Mouse (Mus musculus): ENCODE results near the gene Cdc42ep1. TPM values are rescaled to one million over a fixed set of nuclear protein-coding genes. Genes with fewer than 3 reads are reported as not detected.

The Cdc42ep1 gene
- polyA plus RNA-seq, 1 experiment from 2014 or later = 19.2 TPM

- peak overlapping the region; percentile 59 for H3K27ac ChIP-seq
- DNase-seq (ENCODE audit: low spot score) = no peak
- WGBS = 71% methylated on average over 6 of the region's 6 CpGs
- peaks cover 24% of the 10 kb centered on the region for H3K4me1 ChIP-seq (replicated peaks)
- H3K36me3 ChIP-seq = no peaks in the 10 kb centered on the region
- H3K9me3 ChIP-seq = no peaks in the 10 kb centered on the region
- H3K4me3 ChIP-seq = no peak overlapping the region
- H3K27me3 ChIP-seq (ENCODE audit: insufficient read depth, poor library complexity, severe bottlenecking) = no peaks in the 10 kb centered on the region
Measured at GRCm38 (mm10) chr15:78859714-78860113, 17.3 kb downstream of the Cdc42ep1 start.

- WGBS = 89% methylated on average over 5 of the region's 5 CpGs
- no peak overlapping the region for H3K27ac ChIP-seq
Measured at GRCm38 (mm10) chr15:78862280-78862679, 19.9 kb downstream of the Cdc42ep1 start.

DNA sequence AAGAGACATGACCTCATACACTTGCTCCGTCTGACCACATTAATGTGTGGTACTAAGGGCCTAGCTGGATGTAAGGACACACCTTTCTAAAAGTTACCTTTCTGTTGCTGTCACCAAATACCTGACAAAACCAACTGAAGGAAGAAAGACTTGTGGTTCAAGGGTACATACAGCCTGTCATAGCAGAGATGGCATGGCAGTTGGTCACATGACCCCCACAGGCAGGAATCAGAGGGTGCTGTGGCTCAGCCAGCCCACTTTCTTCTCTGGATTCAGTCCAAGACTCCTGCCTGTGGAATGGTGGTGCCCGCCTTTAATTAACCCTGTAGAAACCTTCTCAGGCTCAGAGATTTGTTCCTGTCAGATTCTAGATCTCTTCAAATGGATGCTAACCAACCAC is 20.7 kb downstream of the Cdc42ep1 start:
- H3K36me3 ChIP-seq = no peaks in the 10 kb centered on the region
- 82% methylated on average over 2 of the region's 2 CpGs for WGBS
- no peak overlapping the region for H3K27ac ChIP-seq
- no peak for DNase-seq (ENCODE audit: low spot score)
- H3K9me3 ChIP-seq = no peaks in the 10 kb centered on the region
- no peak overlapping the region for H3K4me3 ChIP-seq
- no peaks in the 10 kb centered on the region for H3K27me3 ChIP-seq (ENCODE audit: insufficient read depth, poor library complexity, severe bottlenecking)
- H3K4me1 ChIP-seq (replicated peaks) = peaks cover 22% of the 10 kb centered on the region

More at GRCm38 (mm10) chr15:78862280-78862679, 19.9 kb downstream of the Cdc42ep1 start:
- Histone ChIP-seq H3K4me3 (no peak overlapping the region), H3K9me3 (no peaks in the 10 kb centered on the region), H3K36me3 (no peaks in the 10 kb centered on the region), H3K27me3 (ENCODE audit: insufficient read depth, poor library complexity, severe bottlenecking) (no peaks in the 10 kb centered on the region), H3K4me1 (replicated peaks) (peaks cover 24% of the 10 kb centered on the region)
- no peak for DNase-seq (ENCODE audit: low spot score)

- peaks cover 25% of the 10 kb centered on the region for H3K4me1 ChIP-seq (replicated peaks)
- H3K36me3 ChIP-seq = no peaks in the 10 kb centered on the region
- no peak for DNase-seq (ENCODE audit: low spot score)
- H3K27ac ChIP-seq = 0 out of 2 replicates have a peak overlapping the region, but pooled peaks have one; percentile 36
- no peak overlapping the region for H3K4me3 ChIP-seq
- H3K27me3 ChIP-seq (ENCODE audit: insufficient read depth, poor library complexity, severe bottlenecking) = no peaks in the 10 kb centered on the region
- 44% methylated on average over 13 of the region's 13 CpGs for WGBS
- no peaks in the 10 kb centered on the region for H3K9me3 ChIP-seq
Measured at GRCm38 (mm10) chr15:78863852-78864253, 21.4 kb downstream of the Cdc42ep1 start.

DNA sequence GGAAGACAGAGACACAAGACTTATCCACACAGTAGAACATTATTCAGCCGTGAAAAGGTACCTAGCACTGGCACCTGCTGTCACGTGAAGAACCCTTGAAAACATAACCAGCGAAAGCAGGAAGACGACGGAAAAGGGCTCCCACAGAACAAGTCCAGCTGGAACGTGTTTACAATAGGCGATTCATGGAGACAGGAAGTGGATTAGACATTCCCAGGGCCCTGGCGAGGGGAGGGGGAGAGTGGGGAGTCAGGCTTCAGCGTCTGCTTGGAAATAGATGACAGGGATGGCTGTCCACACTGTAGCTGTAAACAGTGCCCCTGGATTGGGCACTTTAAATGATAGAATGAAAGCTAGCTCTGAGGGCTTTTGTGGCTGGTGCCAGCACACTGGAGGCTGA is 26.0 kb downstream of the Cdc42ep1 start:
- Histone ChIP-seq H3K36me3 (no peaks in the 10 kb centered on the region), H3K4me3 (no peak overlapping the region), H3K27me3 (ENCODE audit: insufficient read depth, poor library complexity, severe bottlenecking) (no peaks in the 10 kb centered on the region), H3K4me1 (replicated peaks) (peaks cover 32% of the 10 kb centered on the region), H3K27ac (peak overlapping the region; percentile 81), H3K9me3 (no peaks in the 10 kb centered on the region)
- DNase-seq (ENCODE audit: low spot score) = peak; percentile 60
- WGBS = 31% methylated on average over 9 of the region's 9 CpGs

DNA sequence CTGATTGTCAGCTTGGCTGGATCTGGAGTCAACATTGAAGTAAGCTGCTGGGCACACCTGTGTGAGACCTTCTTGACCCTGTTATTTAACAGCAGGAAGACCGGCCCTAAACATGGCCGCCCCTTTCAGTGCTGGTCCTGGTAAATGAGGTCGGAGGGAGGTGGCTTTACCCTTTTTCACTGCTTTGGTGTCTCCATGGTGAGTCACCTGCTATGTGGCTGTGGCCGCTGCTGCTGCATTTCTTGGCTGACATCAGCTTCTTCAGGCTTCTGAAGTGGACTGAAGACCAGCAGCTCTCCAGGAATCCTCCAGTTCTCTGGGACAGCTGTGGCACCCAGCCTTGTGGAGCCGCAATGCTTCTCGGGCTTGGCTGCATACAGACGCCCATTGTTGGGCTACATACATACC is 26.4 kb downstream of the Cdc42ep1 start:
- DNase-seq (ENCODE audit: low spot score) = peak; percentile 30
- peaks cover 31% of the 10 kb centered on the region for H3K4me1 ChIP-seq (replicated peaks)
- no peak overlapping the region for H3K4me3 ChIP-seq
- no peaks in the 10 kb centered on the region for H3K36me3 ChIP-seq
- peak overlapping the region; percentile 81 for H3K27ac ChIP-seq
- no peaks in the 10 kb centered on the region for H3K27me3 ChIP-seq (ENCODE audit: insufficient read depth, poor library complexity, severe bottlenecking)
- H3K9me3 ChIP-seq = no peaks in the 10 kb centered on the region
- 57% methylated on average over 7 of the region's 7 CpGs for WGBS

GRCm38 (mm10) chr15:78869775-78870174 is 27.4 kb downstream of the Cdc42ep1 start:
- Histone ChIP-seq H3K27me3 (ENCODE audit: insufficient read depth, poor library complexity, severe bottlenecking) (no peaks in the 10 kb centered on the region), H3K9me3 (no peaks in the 10 kb centered on the region), H3K27ac (no peak overlapping the region), H3K36me3 (no peaks in the 10 kb centered on the region), H3K4me1 (replicated peaks) (peaks cover 38% of the 10 kb centered on the region), H3K4me3 (no peak overlapping the region)
- peak; percentile 46 for DNase-seq (ENCODE audit: low spot score)
- WGBS = 26% methylated on average over 6 of the region's 6 CpGs

GRCm38 (mm10) chr15:78872021-78872608 is 29.7 kb downstream of the Cdc42ep1 start:
- Histone ChIP-seq H3K27ac (no peak overlapping the region; the same call in 1 of the 2 replicates), H3K4me3 (no peak overlapping the region), H3K27me3 (ENCODE audit: insufficient read depth, poor library complexity, severe bottlenecking) (no peaks in the 10 kb centered on the region), H3K36me3 (no peaks in the 10 kb centered on the region), H3K9me3 (no peaks in the 10 kb centered on the region), H3K4me1 (replicated peaks) (peaks cover 58% of the 10 kb centered on the region)
- 66% methylated on average over 5 of the region's 5 CpGs for WGBS
- no peak for DNase-seq (ENCODE audit: low spot score)

DNA sequence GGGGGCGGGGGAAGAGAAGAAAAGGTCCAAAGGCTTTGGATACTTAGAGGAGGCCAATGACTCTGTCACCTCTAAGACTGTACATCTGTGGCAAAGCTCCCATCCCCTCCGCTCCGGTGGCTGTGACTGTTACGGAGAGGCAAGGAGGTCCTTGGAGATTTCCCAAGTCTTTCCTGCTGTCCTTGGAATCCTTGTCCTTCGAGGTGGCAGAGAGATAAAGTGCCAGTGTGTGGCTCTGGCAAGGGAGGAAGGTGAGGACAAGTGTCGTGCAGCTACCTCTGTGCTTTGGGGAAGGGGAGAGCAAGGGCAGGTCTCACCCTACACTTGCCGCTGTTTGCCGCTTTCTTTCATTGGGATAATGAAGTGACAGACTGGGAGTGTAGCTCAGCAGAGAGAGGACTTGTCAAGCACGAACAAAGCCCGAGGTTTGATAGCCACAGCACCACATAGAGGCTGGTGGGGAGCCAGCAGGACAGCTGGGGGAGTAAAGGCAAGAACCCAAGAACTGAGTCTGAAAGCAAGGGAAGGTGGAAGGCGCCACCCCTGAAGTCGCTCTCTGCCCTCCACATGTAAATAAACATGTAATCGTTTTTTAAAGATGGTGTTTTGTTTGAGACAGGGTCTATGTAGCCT is 31.5 kb downstream of the Cdc42ep1 start:
- peak overlapping the region; percentile 70; the same call in 1 of the 2 replicates for H3K27ac ChIP-seq
- H3K4me3 ChIP-seq = 0 out of 2 replicates have a peak overlapping the region, but pooled peaks have one; percentile 11
- H3K4me1 ChIP-seq (replicated peaks) = peaks cover 60% of the 10 kb centered on the region
- H3K36me3 ChIP-seq = no peaks in the 10 kb centered on the region
- H3K27me3 ChIP-seq (ENCODE audit: insufficient read depth, poor library complexity, severe bottlenecking) = no peaks in the 10 kb centered on the region
- 52% methylated on average over 13 of the region's 13 CpGs for WGBS
- no peak for DNase-seq (ENCODE audit: low spot score)
- no peaks in the 10 kb centered on the region for H3K9me3 ChIP-seq

DNA sequence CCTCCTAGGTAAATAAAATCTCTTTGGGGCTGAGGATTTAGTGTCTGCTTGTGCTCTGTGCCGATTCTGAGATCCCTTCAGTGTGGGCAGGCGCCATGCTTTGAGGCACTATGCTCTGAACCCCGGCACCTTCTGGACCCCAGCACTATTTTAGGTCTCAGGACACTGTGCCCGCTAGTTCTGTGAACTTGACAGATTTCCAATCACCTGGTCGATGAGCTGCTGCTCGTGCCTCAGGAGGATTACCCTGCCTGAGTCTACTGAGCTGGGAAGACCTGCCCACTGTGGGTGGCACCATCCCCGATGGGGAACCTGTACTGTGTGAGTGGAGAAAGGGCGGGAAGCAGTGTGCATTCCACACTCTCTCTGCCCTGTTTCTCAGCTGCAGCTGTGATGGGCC is 32.6 kb downstream of the Cdc42ep1 start:
- Histone ChIP-seq H3K36me3 (peaks cover 9% of the 10 kb centered on the region), H3K4me1 (replicated peaks) (peaks cover 67% of the 10 kb centered on the region), H3K4me3 (no peak overlapping the region), H3K27ac (peak overlapping the region; percentile 99), H3K27me3 (ENCODE audit: insufficient read depth, poor library complexity, severe bottlenecking) (no peaks in the 10 kb centered on the region), H3K9me3 (no peaks in the 10 kb centered on the region)
- DNase-seq (ENCODE audit: low spot score) = no peak
- WGBS = 82% methylated on average over 8 of the region's 8 CpGs

DNA sequence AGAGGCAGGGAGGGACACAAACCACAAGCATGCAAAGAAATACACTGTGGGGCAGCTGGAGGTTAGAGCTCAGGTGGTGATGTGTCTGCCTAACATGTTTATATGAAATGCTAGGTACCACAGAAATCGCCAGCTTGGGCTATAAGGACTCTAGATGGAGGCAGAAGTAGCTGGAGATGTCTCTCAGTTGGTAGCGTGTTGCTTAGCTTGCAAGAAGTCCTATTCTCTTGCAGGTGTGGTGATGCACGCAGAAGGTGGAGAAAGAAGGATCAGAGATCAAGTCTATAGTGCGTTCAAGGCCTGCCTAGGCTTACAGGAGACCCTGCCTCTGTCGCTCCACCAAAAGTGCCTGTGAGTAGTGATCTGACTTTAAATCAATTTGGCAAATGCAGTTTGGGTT is 33.1 kb downstream of the Cdc42ep1 start:
- Histone ChIP-seq H3K4me3 (0 out of 2 replicates have a peak overlapping the region, but pooled peaks have one; percentile 76), H3K27me3 (ENCODE audit: insufficient read depth, poor library complexity, severe bottlenecking) (no peaks in the 10 kb centered on the region), H3K9me3 (no peaks in the 10 kb centered on the region), H3K4me1 (replicated peaks) (peaks cover 72% of the 10 kb centered on the region), H3K27ac (peak overlapping the region; percentile 99), H3K36me3 (peaks cover 14% of the 10 kb centered on the region)
- 82% methylated on average over 5 of the region's 5 CpGs for WGBS
- DNase-seq (ENCODE audit: low spot score) = no peak

GRCm38 (mm10) chr15:78876258-78876696 is 33.9 kb downstream of the Cdc42ep1 start:
- Histone ChIP-seq H3K9me3 (no peaks in the 10 kb centered on the region), H3K4me1 (replicated peaks) (peaks cover 72% of the 10 kb centered on the region), H3K4me3 (peak overlapping the region; percentile 76), H3K27ac (peak overlapping the region; percentile 99), H3K36me3 (peaks cover 22% of the 10 kb centered on the region), H3K27me3 (ENCODE audit: insufficient read depth, poor library complexity, severe bottlenecking) (no peaks in the 10 kb centered on the region)
- peak; percentile 88 for DNase-seq (ENCODE audit: low spot score)
- WGBS = 6% methylated on average over 17 of the region's 17 CpGs
